Mouse (Mus musculus) small intestine, adult 2 months (tissue): ENCODE measurements at regions not wholly inside any gene's neighbourhood (a gene's known extent, or its start where the extent isn't known, plus 50 kb on each side); places are given as distances from the start of the nearest gene placed in this dataset.

Experiments used
- H3K27ac ChIP-seq: fragments of 200-500 bp; 2 replicates; pipeline ENCODE4 v1.5.1; 2012; ENCODE audit warnings: low read depth, low read length, control low read depth, inconsistent platforms; ENCODE audit not compliant: insufficient read depth
- H3K27me3 ChIP-seq: fragments of 200-500 bp; 2 replicates; pipeline ENCODE4 v1.6.1; 2012; ENCODE audit warnings: mild to moderate bottlenecking, moderate library complexity, low read length, inconsistent platforms; ENCODE audit not compliant: control insufficient read depth, insufficient read depth
- H3K36me3 ChIP-seq: fragments of 200-500 bp; 2 replicates; pipeline ENCODE4 v1.6.1; 2012; ENCODE audit warnings: mild to moderate bottlenecking, low read length, control low read depth, inconsistent platforms; ENCODE audit not compliant: control insufficient read depth, insufficient read depth
- H3K4me1 ChIP-seq: fragments of 200-500 bp; 2 replicates; pipeline ENCODE4 v1.6.1; 2012; ENCODE audit warnings: low read length, inconsistent platforms, mixed read lengths; ENCODE audit not compliant: control insufficient read depth, insufficient read depth, insufficient read length
- H3K4me3 ChIP-seq: fragments of 200-500 bp; 2 replicates; pipeline ENCODE4 v1.5.1; 2012; ENCODE audit warnings: low read depth, mild to moderate bottlenecking, control low read depth, inconsistent platforms, low read length, moderate library complexity
- CTCF ChIP-seq: fragments of 200-500 bp; IDR thresholded peaks from 2 replicates; pipeline ENCODE4 v1.5.1; 2012; ENCODE audit warnings: low read depth, mild to moderate bottlenecking, control low read depth, inconsistent platforms, low read length, moderate library complexity, mixed read lengths; ENCODE audit not compliant: insufficient replicate concordance, insufficient read length; ENCODE audit errors: extremely low read depth
- POLR2A ChIP-seq: fragments of 200-500 bp; IDR thresholded peaks from 2 replicates; pipeline ENCODE4 v1.6.1; 2012; ENCODE audit warnings: low read depth, mild to moderate bottlenecking, control low read depth, inconsistent platforms, low read length, moderate library complexity
- WGBS: fragments of 180-500 bp; shearing (Covaris S2); methylation state at CpG from one replicate; pipeline ENCODE4 v1.1.7; 2018; 5-methylcytosine and 5-hydroxymethylcytosine counted together

DNA sequence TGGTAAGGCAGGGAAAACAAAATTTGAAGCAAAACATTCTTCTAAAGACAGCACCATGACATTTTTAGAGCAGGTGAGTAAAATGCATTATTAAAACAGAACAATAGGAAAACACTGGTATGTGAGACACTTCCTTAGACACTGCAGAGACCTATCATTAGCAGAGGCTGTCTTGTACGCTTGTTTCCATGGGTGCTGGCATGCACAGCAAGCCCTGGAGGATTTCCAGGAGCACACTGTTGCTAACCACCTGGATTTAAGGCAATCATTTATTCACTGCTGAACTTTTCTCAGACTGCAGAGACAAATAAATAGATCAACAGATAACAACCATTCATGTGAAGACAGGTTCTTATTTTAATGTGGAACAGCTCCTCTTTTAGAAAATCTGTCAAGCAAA is 127.7 kb downstream of the Pros1 start:
- Histone ChIP-seq H3K36me3 (no peaks in the 10 kb centered on the region), H3K27ac (no peak overlapping the region), H3K4me3 (no peak overlapping the region), H3K27me3 (no peaks in the 10 kb centered on the region), H3K4me1 (no peaks in the 10 kb centered on the region)
- TF ChIP-seq CTCF (no peak), POLR2A (no peak)
- 60% methylated on average over 1 of the region's 1 CpGs for WGBS

GRCm38 (mm10) chr16:62982558-62982957 is 128.5 kb downstream of the Pros1 start:
- Histone ChIP-seq H3K27ac (no peak overlapping the region), H3K4me3 (no peak overlapping the region), H3K27me3 (no peaks in the 10 kb centered on the region), H3K36me3 (no peaks in the 10 kb centered on the region), H3K4me1 (no peaks in the 10 kb centered on the region)
- TF ChIP-seq CTCF (no peak), POLR2A (no peak)
- WGBS, result 48% methylated on average over 4 of the region's 4 CpGs

DNA sequence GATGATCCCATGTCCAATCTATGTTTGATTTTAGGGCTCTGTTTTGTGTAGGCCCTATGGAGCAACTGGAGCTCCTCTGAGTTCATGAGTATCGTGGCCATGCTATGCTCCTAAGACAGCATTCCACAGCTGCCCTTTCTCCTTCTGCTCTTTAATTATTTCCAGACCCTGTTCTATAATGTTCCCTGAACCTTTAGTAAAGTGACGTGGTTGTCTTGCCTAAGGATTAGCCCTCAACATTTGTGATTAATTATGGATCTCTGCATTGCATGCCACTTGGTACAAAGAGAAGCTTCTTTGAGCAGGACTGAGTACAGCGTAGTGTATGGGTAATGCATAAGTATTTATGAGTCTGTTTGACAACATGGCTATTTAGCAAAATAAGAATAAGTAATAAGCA is 141.4 kb downstream of the Pros1 start:
- no peaks in the 10 kb centered on the region for H3K27me3 ChIP-seq
- no peak for TF ChIP-seq CTCF
- TF ChIP-seq POLR2A, result no peak
- H3K4me3 ChIP-seq, result no peak overlapping the region
- WGBS, result 90% methylated on average over 3 of the region's 3 CpGs
- H3K27ac ChIP-seq, result no peak overlapping the region
- H3K36me3 ChIP-seq, result no peaks in the 10 kb centered on the region
- no peaks in the 10 kb centered on the region for H3K4me1 ChIP-seq

- H3K36me3 ChIP-seq, result no peaks in the 10 kb centered on the region
- H3K4me3 ChIP-seq, result no peak overlapping the region
- no peak overlapping the region for H3K27ac ChIP-seq
- TF ChIP-seq CTCF (no peak), POLR2A (no peak)
- H3K4me1 ChIP-seq, result no peaks in the 10 kb centered on the region
- 85% methylated on average over 4 of the region's 4 CpGs for WGBS
- no peaks in the 10 kb centered on the region for H3K27me3 ChIP-seq
These were observed 157.1 kb downstream of the Pros1 start for GRCm38 (mm10) chr16:63011151-63011734.

DNA sequence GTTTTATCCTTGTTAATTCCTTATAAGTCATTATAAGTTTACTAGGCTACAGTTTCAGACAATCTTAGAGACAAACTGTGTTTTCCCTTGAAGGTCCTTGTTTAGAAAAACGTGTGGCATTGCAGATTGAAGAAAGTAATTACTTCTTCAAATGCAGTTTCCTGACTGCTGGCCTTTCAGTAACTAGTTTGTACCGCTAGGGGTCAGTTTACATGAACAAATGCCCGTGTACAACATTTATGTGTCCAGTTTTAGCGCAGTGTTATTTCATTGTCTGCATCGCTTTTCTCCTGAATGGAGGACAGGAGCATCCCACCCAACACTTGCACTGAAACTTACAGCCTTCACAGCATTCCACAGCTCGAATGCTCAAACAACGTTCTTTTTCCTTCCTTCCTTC is 160.3 kb downstream of the Pros1 start:
- TF ChIP-seq CTCF (no peak), POLR2A (no peak)

DNA sequence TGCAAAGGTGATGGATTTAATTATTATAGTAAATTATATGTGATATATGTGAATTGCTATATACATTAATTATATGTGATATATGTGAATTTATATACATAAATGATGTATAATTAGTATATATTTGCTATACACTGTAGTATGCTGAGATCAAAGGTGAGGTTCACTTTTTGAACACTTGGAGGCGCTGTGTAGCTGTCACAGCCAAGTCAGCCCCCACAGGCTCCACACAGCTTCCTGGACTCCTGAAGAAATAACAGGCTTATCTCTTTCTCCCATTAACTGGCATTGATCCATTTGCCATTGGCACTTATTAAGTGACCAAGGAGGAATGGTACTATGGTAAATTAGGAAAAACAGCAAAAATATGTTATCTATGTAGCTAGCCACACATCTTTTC is 162.0 kb downstream of the Pros1 start:
- TF ChIP-seq CTCF (0 out of 2 replicates have a peak, but pooled peaks have one; percentile 17), POLR2A (no peak)
- Histone ChIP-seq H3K4me3 (no peak overlapping the region), H3K27ac (no peak overlapping the region), H3K27me3 (no peaks in the 10 kb centered on the region), H3K4me1 (no peaks in the 10 kb centered on the region), H3K36me3 (no peaks in the 10 kb centered on the region)
- 29% methylated on average over 1 of the region's 1 CpGs for WGBS

More for the DNA sequence above, 160.3 kb downstream of the Pros1 start:
- Histone ChIP-seq H3K4me1 (no peaks in the 10 kb centered on the region), H3K4me3 (no peak overlapping the region), H3K27me3 (no peaks in the 10 kb centered on the region), H3K27ac (no peak overlapping the region), H3K36me3 (no peaks in the 10 kb centered on the region)
- 29% methylated on average over 7 of the region's 7 CpGs for WGBS

DNA sequence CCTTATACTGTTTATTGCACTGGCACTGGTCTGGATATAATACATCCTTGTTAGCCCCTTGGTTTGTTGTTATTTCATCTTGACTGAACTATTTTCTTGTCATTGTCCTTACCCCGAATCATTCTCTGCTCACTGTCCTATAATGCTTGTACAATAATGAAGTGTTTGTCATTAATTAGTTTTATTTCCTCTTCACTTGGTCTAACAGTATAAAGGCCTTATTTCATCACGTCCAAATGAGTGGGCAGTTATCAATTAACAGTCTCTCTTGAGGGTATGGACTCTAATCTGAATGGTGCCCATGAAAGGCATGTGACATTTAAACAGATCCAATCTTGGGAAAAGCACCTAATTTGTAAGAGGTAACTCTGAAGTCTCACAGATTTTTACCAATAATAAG is 162.6 kb downstream of the Pros1 start:
- Histone ChIP-seq H3K36me3 (no peaks in the 10 kb centered on the region), H3K27me3 (no peaks in the 10 kb centered on the region), H3K4me3 (no peak overlapping the region), H3K4me1 (no peaks in the 10 kb centered on the region), H3K27ac (no peak overlapping the region)
- TF ChIP-seq POLR2A, result no peak
- TF ChIP-seq CTCF, result no peak
- 67% methylated on average over 2 of the region's 2 CpGs for WGBS
